Mouse (Mus musculus): ENCODE measurements around the gene Zbtb8b.

- TF ChIP-seq CTCF (IDR thresholded peaks at IDR 0.05; ENCODE audit: low read depth): no peak
- no peak for TF ChIP-seq EP300 (IDR thresholded peaks at IDR 0.05; ENCODE audit: low read depth)
Measured at GRCm38 (mm10) chr4:129440340-129441063, at the start of gene Zbtb8b.

Data from liver, embryonic 14.5 days (tissue).